Mouse (Mus musculus) mature B cell (primary cell): ENCODE data around the gene Col18a1.

Source experiments
- in situ Hi-C: fragments of 300-500 bp; cut with MboI; formaldehyde crosslinking; loops from 2 replicates; pipeline ENCODE4 v1.14.3; 2019

The Col18a1 gene

DNA sequence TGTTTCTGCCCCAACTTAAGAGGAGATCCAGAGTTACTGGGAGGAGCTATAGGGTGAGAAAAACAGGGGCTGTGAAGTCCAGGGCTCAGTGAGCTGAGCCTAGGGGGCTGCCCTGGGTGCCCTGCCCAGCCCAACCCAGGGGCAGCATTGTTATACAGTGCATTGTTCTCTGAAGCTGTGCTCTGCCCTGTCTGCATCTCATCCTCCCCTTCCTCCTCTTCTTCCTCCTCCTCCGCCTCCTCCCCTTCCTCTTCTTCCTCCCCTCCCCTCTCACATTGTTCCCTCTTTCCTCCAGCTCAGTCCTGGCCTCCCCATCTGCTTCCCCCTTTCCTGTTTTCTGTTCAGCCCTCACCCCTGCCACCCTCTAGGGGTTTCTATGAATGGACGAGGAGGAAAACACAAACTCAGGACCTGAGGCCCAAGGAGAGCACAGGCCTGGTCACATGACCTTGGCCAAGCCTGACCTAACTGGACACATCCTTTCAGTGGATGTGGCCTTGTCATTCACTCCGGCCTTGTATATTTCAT, 16.5 kb upstream of the Col18a1 start:
- in situ Hi-C loops = no loop called here

DNA sequence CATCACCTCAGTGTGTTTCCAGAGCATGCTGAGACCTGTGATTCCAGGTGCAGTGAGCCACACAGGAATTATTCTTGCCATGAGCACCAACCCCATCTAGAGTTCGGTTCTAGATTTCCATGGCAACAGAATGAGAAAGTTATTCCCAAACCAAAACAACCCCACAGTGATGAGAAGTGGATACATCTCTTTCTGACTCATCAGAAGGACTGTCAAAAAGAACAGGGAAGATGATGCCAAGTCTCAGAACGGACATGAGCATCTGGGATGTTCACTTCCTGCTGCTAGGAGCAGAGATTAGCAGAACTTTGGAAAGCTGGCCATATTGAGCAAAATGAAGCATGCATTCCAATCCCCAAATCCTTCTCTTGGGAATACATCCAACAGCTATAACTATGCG, 13.8 kb upstream of the Col18a1 start:
- in situ Hi-C loops = no loop called here

DNA sequence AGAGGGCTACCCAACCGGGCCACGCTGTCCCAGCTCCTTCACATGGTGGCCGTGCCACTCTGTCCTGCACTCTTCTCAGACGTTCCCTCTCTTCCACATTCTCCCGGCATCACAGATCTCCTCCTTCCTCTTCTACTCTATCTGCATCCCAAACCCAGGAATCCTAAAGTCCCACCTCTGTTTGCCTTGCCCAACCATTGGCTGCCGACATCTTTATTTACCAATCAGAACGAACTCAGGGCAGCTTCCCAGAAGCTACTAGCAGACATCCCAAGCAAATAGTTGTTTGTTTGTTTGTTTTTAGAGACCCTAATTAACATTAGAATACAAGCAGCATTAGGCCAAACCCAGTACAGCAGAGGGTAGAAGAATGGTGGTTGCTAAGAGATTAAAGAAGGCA, 12.3 kb upstream of the Col18a1 start:
- in situ Hi-C loops = no loop called here

DNA sequence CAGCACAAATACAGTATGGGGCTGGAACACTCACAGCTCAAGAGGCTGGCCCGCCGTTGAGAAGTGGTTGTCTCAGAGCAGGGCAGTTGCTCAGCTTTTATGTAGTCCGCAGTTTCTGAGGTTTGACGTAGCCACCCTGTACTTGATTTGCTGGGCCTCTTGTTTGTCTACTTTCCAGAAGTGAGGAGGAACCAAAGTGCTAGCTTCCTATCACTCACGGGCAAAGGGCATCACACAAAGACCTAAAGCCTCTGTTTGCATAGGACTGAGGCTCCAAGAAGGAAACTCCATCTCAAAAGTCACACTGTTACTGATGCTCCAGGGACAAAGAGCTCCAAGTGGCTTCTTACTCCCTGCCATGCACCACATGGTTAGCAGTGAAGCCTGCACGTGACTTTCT, 4.1 kb upstream of the Col18a1 start:
- in situ Hi-C loops = no loop called here

DNA sequence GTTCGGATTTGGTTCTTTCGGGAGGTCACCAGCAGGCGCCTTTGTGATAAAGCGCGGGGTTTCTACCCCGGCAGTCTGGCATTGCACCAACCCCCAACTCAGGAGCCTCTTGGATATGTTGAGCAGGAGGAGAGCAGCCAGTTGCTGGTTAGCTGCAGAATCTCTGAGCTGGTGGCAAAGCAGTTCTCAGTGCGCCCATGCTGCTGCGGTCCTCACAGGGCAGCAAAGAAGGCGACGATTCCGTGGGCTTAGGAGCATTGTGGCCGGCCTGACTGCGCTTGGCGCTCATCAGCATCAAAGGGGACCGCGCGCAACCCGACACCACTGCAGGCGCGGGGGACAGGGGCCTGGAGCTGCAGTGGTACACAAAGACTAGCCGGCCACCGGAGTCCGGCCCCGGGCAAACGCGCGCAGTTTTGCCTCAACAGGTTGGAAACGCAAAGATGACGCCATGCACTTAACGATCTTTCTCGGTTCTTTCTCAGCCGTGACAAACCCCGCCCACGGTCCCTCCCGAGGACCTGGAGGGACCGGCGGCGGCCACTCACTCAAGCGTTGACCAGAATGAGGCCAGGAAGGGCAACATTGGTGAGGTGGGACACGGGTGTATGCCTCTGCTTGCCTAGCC, 916 bp downstream of the Col18a1 start:
- in situ Hi-C loops = no loop called here

DNA sequence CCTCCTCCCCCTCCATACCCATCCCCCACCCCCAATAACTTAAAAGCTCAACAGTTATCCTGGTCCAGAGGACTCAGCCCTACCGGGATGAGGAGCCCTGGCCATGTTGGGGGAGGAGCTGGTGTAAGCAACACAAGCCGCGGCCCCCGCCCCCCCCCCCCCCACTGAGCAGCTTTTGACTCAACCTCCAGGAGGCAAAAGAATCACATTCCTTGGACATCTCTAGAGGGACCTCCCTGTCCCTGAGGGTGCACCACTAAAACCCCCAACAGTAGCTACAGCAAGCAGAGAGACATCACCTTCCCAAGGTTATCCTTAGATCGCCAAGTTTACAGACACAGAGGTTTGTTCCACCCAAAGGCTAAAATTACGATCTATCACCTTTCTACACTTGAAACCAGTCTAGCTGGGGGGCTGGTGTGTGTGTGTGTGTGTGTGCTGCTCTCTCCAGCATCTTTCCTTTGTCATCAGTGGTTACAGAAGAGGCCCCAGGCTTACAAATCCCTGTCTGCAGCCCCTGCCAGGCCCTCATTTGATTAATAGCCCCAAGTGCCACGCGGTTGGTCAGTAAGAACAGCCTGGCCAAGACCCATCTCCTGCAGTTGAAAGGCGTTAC, 1.8 kb downstream of the Col18a1 start:
- in situ Hi-C loops = no loop called here

DNA sequence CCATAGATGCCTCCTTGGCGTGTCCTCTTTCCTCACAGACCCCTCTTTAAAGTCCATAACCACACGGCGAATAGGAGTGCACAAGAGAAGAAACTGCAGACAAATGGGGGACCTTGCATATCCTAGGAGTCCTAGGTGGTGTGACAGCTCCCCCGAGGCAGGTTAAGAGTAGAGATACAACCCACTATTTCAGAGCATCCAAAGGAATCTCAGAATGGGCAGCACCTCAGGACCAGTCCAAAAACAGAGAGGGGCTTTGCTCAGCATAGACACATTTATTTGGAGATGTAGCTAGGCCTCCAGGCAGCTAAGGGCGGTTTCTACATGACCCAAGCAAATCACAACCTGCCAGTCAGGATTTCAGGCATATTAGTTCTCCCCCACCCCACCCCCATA, 2.3 kb downstream of the Col18a1 start:
- in situ Hi-C loops = no loop called here

DNA sequence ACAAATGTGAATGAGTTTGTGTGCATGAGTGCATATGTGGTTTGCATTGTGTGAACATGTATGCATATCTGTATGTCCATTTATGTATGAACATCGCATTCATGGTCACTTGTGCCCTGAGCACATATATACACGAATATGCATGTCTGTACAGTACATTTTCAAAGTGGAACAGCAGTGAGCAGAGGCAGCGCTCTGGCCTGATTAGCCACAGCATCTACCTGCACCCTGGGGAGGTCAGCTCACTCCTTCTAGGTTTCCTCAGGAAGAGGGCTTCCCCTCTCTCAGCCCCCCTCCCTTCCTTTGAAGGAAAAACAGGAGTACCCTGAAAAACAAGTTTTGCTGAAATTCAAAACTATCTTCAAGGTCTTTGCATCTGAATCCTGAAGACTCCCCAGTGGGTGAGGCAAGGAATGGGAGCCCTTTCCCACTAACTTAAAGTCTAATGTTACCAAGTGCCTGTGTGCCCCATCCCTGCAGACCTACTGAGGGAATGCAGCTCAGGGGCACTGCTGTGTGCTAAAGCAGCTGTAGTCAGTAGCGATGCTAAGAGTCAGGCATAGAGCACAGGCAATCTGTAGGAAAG, 2.9 kb downstream of the Col18a1 start:
- in situ Hi-C loops = no loop called here

DNA sequence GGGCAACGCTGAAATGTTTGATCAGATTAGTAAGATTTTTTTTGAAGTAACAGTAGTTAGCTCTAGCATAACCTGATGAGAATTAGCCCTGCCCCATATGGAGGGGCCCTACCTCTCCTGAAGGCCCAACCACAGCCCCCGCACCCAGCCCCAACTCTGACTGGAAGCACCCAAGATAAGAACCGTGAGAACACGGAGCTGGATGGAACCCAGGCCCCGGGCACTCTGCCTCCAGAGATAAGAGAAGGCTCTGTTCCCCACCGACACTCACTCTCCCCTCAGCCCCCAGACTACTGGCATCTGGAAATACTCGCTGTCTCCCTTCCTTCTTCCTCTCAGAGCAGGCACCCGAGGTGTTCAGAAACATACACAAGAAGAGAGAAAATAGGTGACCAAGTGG, 6.8 kb downstream of the Col18a1 start:
- in situ Hi-C loops = no loop called here

DNA sequence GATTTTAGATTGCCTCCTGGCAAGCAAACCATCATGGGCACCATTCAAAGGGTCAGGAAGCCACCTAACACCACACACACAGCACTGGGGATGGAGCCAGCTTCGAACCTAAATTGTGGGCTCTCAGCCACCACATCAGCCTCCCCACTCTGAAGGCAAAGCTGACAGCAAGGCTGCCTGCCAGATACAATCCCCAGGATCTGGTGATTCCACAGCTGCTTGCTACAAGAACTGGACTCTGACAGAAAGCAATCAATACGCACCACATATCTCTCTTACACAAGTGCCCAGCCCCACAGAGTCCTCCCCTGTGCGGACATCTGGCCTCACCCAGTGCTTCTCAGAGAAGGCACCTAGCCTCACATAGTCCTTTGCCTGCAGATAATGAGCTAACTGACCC, 7.4 kb downstream of the Col18a1 start:
- in situ Hi-C loops = no loop called here

DNA sequence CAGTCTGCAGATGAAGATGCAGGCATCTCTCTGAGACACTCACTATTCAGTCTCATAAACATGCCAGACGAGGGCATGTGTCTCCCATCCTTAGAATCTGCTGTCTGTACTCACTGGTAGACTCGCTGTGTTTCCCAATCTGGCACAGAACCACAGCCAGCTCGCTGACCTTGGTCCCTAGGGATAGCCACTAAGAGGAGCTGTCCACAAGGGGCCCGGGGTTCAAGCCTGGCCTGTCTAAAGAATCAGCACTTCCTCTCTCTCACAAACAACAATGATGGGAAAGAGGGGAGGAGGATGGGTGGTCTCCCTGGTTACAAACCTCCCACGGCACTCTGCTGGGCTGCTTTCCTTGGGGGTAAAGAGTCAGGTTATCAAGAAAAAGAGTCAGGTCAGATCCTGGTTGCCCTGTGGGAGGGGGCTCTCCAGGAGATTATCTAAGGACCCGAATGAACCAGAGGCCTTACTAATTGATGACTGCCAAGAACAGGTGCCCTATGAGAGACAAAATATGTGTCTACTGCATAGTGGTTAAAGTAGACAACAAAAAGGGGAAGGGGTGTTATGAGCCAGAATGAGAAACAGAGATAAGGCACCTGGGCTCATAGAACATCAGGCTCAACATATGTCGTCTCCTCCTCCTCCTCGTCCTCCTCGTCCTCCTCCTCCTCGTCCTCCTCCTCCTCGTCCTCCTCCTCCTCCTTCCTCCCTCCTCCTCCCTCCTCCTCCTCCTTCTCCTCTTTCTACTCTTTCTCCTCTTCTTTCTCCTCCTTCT, 8.9 kb downstream of the Col18a1 start:
- in situ Hi-C loops = no loop called here

DNA sequence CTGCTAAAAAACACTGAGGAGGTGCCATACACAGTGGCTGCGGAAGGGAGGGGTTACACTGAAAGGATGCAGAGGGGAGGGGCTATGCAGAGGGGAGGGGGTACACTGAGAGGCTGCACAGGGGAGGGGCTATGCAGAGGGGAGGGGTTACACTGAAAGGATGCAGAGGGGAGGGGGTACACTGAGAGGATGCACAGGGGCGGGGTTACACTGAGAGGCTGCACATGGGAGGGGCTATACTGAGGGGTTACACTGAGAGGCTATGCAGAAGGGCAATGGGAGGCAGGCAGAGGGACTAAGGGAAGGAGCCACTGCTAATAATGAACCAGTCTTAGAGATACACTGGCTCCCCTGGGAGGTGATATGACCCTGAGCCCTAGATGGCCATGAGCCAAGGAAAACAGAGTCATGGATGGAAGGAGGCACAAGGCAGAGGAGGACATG, 14.1 kb downstream of the Col18a1 start:
- in situ Hi-C loops = no loop called here

DNA sequence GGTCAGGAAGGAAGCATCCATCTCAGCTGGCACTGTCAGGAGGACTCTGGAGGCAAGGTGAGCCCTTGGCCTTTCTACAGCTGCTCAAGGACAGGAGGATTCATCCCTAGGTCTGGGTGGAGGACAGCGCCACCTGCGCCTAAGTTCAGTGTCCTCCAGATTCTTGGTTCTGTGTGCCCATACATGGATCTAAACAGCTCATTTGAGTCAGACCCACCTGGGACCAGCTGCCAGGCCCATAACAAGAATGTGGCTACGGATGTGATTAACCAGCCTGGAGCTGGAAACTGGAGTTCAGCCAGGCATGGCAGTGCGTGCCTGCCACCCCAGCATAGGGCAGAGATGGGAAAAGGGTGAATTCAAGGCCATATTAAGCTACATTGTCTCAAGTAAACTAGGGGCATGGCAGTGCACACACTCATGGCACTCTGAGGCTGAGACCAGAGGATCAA, 14.8 kb downstream of the Col18a1 start:
- in situ Hi-C loops = no loop called here

DNA sequence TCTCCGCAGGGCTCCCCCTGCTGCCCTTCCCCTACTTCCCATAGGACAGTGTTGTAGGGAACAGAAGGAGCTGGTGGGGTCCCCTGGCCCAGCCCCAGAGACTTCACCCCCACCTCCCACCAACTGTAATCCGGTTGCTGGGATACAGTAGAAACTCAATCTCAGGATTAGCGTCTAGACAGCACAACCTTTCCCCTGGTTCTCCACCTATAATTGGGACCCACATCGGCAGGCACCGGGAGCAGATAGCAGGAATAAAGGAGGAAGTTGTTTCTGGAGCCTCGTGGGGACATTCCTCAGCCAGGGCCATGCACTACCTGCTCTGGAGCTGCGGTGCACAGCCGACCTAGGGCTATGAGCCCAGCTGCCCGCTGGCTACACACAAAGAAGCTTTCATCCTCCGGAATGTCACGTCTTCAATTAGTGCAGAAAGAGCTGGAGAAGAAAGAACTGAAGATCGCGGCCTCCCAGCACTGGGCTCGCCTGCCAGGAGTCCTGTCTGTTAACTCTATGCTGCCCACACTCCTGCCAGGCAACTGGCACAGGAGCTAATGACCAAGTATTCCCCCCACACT, 15.3 kb downstream of the Col18a1 start:
- in situ Hi-C loops = no loop called here

DNA sequence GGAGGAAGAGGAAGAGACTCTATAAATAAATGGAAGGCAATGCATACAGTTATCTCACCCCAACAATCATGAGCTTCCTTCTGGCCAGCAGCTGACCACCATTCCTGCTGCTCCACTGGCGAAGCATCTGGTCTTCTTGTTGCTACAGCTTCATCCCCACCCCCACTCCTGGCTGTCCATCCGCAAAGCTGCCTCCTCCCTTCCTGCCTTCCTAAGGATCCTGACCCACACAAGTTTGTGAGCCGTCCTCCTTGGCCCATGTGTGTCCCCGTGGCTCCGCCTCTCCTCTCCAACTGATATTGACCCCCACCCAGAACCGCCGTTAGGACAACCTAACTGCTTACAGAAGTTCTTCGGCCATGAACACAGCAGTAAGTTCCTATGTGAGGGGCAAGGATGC, 16.3 kb downstream of the Col18a1 start:
- in situ Hi-C loops = no loop called here

DNA sequence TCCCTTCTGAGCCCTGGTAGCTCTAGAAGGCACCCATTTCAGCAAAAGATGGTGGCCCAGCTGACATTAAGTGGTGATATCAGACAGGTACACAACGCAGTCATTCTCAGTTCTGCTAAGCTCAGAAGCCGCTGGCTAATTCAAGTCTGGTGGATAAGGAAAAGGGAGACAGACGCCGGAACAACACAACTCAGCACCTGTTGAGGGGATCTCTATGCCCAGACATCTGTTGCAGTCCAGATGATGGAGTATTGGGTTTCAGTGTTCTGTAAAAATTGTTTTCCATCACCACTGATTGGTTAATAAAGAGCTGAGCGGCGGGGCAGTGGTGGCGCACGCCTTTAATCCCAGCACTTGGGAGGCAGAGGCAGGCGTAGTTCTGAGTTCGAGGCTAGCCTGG, 18.8 kb downstream of the Col18a1 start:
- in situ Hi-C loops = no loop called here

DNA sequence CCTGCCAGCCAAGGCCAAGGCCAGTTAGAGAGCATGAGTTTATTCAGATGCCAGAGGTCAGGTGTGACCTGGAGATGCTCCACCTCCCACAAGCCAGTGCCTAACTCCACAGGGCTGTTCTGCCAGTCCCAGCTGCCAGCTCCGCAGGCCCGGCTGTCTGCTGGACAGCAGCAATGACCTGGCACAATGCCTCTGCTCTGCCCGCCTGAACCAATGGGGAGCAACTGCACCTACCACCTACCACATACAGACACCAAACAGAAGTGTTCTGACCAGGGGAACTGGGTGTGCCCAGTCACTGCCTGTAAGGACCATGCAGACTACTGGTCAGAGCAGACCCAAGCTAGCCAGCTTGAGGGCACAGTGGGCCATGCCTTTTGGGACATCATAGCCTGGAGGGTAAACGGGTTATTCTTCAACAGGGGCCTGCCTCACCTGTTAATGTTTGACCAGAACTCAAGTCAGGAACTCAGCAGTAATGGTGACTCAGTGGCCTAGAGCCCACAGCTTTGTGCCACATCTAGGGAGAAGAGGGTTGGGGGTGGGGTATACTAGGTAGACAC, 19.4 kb downstream of the Col18a1 start:
- in situ Hi-C loops = no loop called here

DNA sequence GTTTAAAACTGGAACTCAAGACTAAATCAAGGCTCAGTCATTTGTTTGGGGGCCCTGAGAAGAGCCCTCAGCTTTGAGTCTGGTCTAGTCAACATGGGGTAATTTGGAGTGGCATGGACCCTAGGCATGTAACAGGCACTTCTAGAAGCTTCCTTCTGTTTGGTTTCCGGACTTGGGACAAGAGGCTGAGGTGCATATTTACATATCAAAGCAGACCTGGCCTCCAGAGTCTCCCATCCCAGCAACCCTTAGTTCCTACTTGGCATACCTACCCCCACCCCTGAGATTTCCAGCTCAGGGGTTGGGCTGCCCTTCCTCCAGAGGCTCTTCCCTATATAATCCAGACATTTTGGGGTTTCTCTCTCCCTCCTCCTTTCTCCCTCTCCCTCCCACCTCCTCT, 20.4 kb downstream of the Col18a1 start:
- in situ Hi-C loops = no loop called here

DNA sequence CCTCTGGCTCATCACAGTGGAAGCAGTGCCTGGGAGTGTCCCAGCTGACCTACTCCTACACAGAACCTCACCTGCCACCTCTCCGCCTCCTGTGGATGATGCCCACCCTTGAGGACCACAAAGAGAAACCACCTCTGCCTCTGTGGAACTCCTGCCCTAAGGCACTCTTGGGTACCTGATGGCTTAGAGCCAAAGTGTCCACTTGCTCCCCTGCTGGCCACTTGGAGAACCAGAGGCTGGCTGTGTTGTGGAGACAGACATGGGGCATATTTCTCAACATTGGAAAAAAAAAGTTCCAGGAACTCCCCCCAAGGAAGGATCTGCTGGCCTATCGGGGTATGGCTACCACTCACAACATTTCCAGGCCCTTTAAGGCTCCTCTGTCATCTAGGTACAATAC, 22.0 kb downstream of the Col18a1 start:
- in situ Hi-C loops = no loop called here

DNA sequence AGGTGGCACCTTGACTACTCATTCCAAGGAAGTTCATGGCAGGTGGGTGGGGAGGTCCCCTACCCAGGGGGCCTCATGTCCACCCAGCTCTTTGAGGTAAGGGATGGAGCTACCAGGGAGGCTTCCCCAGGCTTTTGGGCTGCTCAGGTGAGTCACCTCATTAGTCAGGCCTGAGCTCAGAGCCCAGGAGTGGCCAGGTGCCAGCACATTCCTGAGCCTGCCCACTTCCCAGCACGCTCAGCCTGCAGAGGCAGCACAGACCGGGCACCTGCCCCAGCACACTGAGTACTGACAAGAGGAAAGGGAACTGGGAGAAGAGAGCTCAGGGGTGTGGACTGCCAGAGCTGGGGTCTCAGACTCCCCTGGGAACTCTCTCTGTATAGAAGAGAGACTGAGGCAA, 24.0 kb downstream of the Col18a1 start:
- in situ Hi-C loops = no loop called here

DNA sequence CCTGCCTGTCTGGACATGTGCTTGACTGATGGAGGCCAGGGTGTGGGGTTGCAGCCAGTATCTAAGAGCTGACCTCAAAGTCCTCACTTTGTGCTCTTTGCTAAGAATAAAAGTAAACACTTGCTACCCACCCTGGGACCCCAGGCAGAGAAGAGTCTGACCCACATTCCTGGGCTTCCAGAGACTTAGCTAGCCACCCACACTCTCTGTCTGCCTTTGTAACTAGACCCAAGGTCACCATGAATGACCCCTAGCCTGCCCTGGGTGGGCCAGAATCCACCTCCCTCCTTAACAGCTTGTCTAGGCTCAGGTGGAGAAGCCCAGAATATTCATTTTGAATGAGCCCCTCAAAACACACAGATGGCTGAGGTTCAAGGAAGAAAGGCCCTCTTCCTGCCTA, 28.0 kb downstream of the Col18a1 start:
- in situ Hi-C loops = no loop called here

DNA sequence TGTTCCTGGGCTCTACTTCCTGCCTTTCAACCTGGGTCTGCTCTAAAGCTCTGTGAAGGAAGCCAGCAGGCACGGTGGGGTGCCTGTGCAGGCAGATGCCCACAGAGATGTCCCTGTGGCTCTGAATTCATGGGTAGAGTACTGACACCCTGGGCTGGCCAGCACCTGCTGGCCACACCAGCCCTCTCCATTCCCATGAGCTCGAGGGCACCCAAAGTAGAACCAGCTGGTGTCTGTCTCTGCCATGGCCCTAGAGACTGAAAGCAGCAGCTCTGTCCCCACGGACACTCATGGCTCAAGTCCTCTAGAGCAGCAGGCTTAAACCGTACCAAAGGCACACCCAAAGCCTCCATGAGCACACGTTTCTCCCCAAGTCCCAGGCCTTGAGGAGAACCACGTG, 30.1 kb downstream of the Col18a1 start:
- in situ Hi-C loops = no loop called here
